Mouse (Mus musculus): ENCODE results near the gene Chil3.
A peak's percentile ranks its signal among the peaks of the same experiment; 100 is the strongest.
"Not testable (repeated sequence)": the region's sequence is repeated elsewhere in the genome, so short reads cannot be mapped to it uniquely, and the experiment has no call there.

The Chil3 gene

GRCm38 (mm10) chr3:106167464-106167863 is at the start of gene Chil3:
Gene Chil3, minus strand, starts transcription at chr3:106167564.
- no peak for DNase-seq (ENCODE audit: low read depth, low spot score)

- not testable (repeated sequence) for DNase-seq (ENCODE audit: low read depth, low spot score)
Measured at GRCm38 (mm10) chr3:106198030-106198429, 30.7 kb upstream of the Chil3 start.

- DNase-seq (ENCODE audit: low read depth, low spot score), result not testable (repeated sequence)
Measured at GRCm38 (mm10) chr3:106197246-106197645, 29.9 kb upstream of the Chil3 start.

GRCm38 (mm10) chr3:106196276-106196675 is 28.9 kb upstream of the Chil3 start:
- no peak for DNase-seq (ENCODE audit: low read depth, low spot score)

- no peak for DNase-seq (ENCODE audit: low read depth, low spot score)
Measured at GRCm38 (mm10) chr3:106195486-106195885, 28.1 kb upstream of the Chil3 start.

- no peak for DNase-seq (ENCODE audit: low read depth, low spot score)
Measured at GRCm38 (mm10) chr3:106187991-106188390, 20.6 kb upstream of the Chil3 start.

GRCm38 (mm10) chr3:106177509-106178189 is 10.3 kb upstream of the Chil3 start:
- no peak for DNase-seq (ENCODE audit: low read depth, low spot score)

GRCm38 (mm10) chr3:106174971-106175370 is 7.6 kb upstream of the Chil3 start:
- DNase-seq (ENCODE audit: low read depth, low spot score), result not testable (repeated sequence)

GRCm38 (mm10) chr3:106172506-106172905 is 5.1 kb upstream of the Chil3 start:
- not testable (repeated sequence) for DNase-seq (ENCODE audit: low read depth, low spot score)

GRCm38 (mm10) chr3:106171135-106171731 is 3.9 kb upstream of the Chil3 start:
- no peak for DNase-seq (ENCODE audit: low read depth, low spot score)

GRCm38 (mm10) chr3:106170522-106171053 is 3.2 kb upstream of the Chil3 start:
- DNase-seq (ENCODE audit: low read depth, low spot score), result no peak

GRCm38 (mm10) chr3:106154413-106154812 is 13.0 kb downstream of the Chil3 start:
- no peak for DNase-seq (ENCODE audit: low read depth, low spot score)

GRCm38 (mm10) chr3:106144081-106144480 is 23.3 kb downstream of the Chil3 start:
- no peak for DNase-seq (ENCODE audit: low read depth, low spot score)

- DNase-seq (ENCODE audit: low read depth, low spot score), result peak; percentile 87
Measured at GRCm38 (mm10) chr3:106131690-106132089, 35.7 kb downstream of the Chil3 start.

GRCm38 (mm10) chr3:106128807-106129493 is 38.4 kb downstream of the Chil3 start:
- no peak for DNase-seq (ENCODE audit: low read depth, low spot score)

- no peak for DNase-seq (ENCODE audit: low read depth, low spot score)
Measured at GRCm38 (mm10) chr3:106126999-106127398, 40.4 kb downstream of the Chil3 start.

- DNase-seq (ENCODE audit: low read depth, low spot score), result no peak
Measured at GRCm38 (mm10) chr3:106112929-106113328, 54.4 kb downstream of the Chil3 start, which contains the start of gene Chia1. Gene Chia1, plus strand, starts transcription at chr3:106113229.
